Mouse (Mus musculus) hindbrain, postnatal 0 days (tissue): ENCODE results near the gene Dag1. TPM values are rescaled to one million over a fixed set of nuclear protein-coding genes. Genes with fewer than 3 reads are reported as not detected.

ENCODE experiments used
- ATAC-seq: fragments of 200-750 bp; cut with Nextera tagmentation; 2 replicates; pipeline ENCODE4 v1.8.0; 2017; ENCODE audit warnings: mild to moderate bottlenecking, moderate TSS enrichment, moderate library complexity
- DNase-seq: peaks from one replicate; pipeline ENCODE4 v3.0.0-alpha.2; 2015; ENCODE audit warnings: low spot score
- H3K27ac ChIP-seq: fragments of 300-500 bp; sonication (generic); 2 replicates; pipeline ENCODE4 v1.5.1; 2014; ENCODE audit warnings: mild to moderate bottlenecking
- H3K27me3 ChIP-seq: fragments of 300-500 bp; sonication (generic); 2 replicates; pipeline ENCODE4 v1.6.1; 2014; ENCODE audit warnings: low read length, mixed read lengths; ENCODE audit not compliant: insufficient read depth
- H3K36me3 ChIP-seq: fragments of 300-500 bp; sonication (generic); 2 replicates; pipeline ENCODE4 v1.6.1; 2014; ENCODE audit warnings: low read length, mixed read lengths; ENCODE audit not compliant: insufficient read depth
- H3K4me1 ChIP-seq: fragments of 300-500 bp; sonication (generic); 2 replicates; pipeline ENCODE4 v1.6.1; 2014; ENCODE audit warnings: antibody characterized with exemption, low read length, mixed read lengths; ENCODE audit not compliant: insufficient read depth
- H3K4me2 ChIP-seq: fragments of 300-500 bp; sonication (generic); 2 replicates; pipeline ENCODE4 v1.6.1; 2014; ENCODE audit warnings: low read depth, mild to moderate bottlenecking, low read length, moderate library complexity, mixed read lengths
- H3K4me3 ChIP-seq: fragments of 300-500 bp; sonication (generic); 2 replicates; pipeline ENCODE4 v1.5.1; 2014; ENCODE audit warnings: low read length
- H3K9ac ChIP-seq: fragments of 300-500 bp; sonication (generic); replicated peaks from 2 replicates; pipeline ENCODE4 v1.6.1; 2014; ENCODE audit warnings: mild to moderate bottlenecking, low read length, moderate library complexity, mixed read lengths
- H3K9me3 ChIP-seq: fragments of 300-500 bp; sonication (generic); 2 replicates; pipeline ENCODE4 v1.6.1; 2016; ENCODE audit warnings: low read length, mixed read lengths
- CTCF ChIP-seq: IDR thresholded peaks from 2 replicates; pipeline ENCODE4 v1.5.1; 2016; ENCODE audit warnings: antibody characterized with exemption, control low read depth, low read depth
- WGBS: fragments of 180-500 bp; shearing (Covaris S2); extraction: QIAGEN DNeasy Blood & Tissue Kit; methylation state at CpG from one replicate; pipeline ENCODE4 v1.1.7; 2014; 5-methylcytosine and 5-hydroxymethylcytosine counted together
- polyA plus RNA-seq: library from polyadenylated mRNA; unstranded; fragments of >200 nt; fragmentation: Nextera tagmentation; extraction: Ambion mirVana; gene quantifications from 2 replicates; pipeline ENCODE4 v1.2.1, GENCODE M21; 2015
- total RNA-seq: library from RNA; depleted of rRNA; stranded (reverse); fragments of >200 nt; gene quantifications from 2 replicates; pipeline ENCODE4 v1.2.3, GENCODE M21; 2014

The Dag1 gene
- total and polyA plus RNA-seq, 2 experiments from 2014 or later = 76.3 to 127 TPM

- no peak for ATAC-seq
- Histone ChIP-seq H3K4me3 (no peak overlapping the region), H3K27me3 (no peaks in the 10 kb centered on the region), H3K27ac (no peak overlapping the region), H3K4me2 (no peak overlapping the region), H3K4me1 (peaks cover 4% of the 10 kb centered on the region; the same call in 1 of the 2 replicates), H3K9ac (no peak overlapping the region), H3K9me3 (no peaks in the 10 kb centered on the region), H3K36me3 (no peaks in the 10 kb centered on the region)
- no peak for DNase-seq
- WGBS = 71% methylated on average over 19 of the region's 19 CpGs
- TF ChIP-seq CTCF = no peak
Measured at GRCm38 (mm10) chr9:108175116-108175838, 88.5 kb downstream of the Dag1 start.

GRCm38 (mm10) chr9:108172777-108173350, 90.9 kb downstream of the Dag1 start:
- no peaks in the 10 kb centered on the region for H3K9me3 ChIP-seq
- peaks cover 4% of the 10 kb centered on the region; the same call in 1 of the 2 replicates for H3K4me1 ChIP-seq
- no peak overlapping the region for H3K4me2 ChIP-seq
- DNase-seq = peak; percentile 53
- TF ChIP-seq CTCF = no peak
- WGBS = 61% methylated on average over 5 of the region's 5 CpGs
- H3K27ac ChIP-seq = no peak overlapping the region
- peak; percentile 59; the same call in 1 of the 2 replicates for ATAC-seq
- no peaks in the 10 kb centered on the region for H3K27me3 ChIP-seq
- H3K36me3 ChIP-seq = no peaks in the 10 kb centered on the region
- no peak overlapping the region for H3K4me3 ChIP-seq
- no peak overlapping the region for H3K9ac ChIP-seq

- Histone ChIP-seq H3K9ac (no peak overlapping the region), H3K4me2 (no peak overlapping the region), H3K4me3 (no peak overlapping the region), H3K27me3 (no peaks in the 10 kb centered on the region), H3K9me3 (no peaks in the 10 kb centered on the region), H3K27ac (no peak overlapping the region), H3K4me1 (peaks cover 4% of the 10 kb centered on the region; the same call in 1 of the 2 replicates), H3K36me3 (no peaks in the 10 kb centered on the region)
- ATAC-seq = no peak
- no peak for TF ChIP-seq CTCF
- WGBS = 71% methylated on average over 10 of the region's 10 CpGs
- no peak for DNase-seq
Measured at GRCm38 (mm10) chr9:108169751-108170150, 94.0 kb downstream of the Dag1 start.

- Histone ChIP-seq H3K27me3 (no peaks in the 10 kb centered on the region), H3K9me3 (no peaks in the 10 kb centered on the region), H3K9ac (no peak overlapping the region), H3K4me2 (no peak overlapping the region), H3K36me3 (no peaks in the 10 kb centered on the region), H3K4me3 (no peak overlapping the region), H3K4me1 (no peaks in the 10 kb centered on the region; the same call in 1 of the 2 replicates), H3K27ac (no peak overlapping the region)
- no peak for DNase-seq
- ATAC-seq = no peak
- TF ChIP-seq CTCF = no peak
- 42% methylated on average over 8 of the region's 8 CpGs for WGBS
Measured at GRCm38 (mm10) chr9:108165143-108165542, 98.6 kb downstream of the Dag1 start.

- Histone ChIP-seq H3K9ac (no peak overlapping the region), H3K4me2 (no peak overlapping the region), H3K27ac (no peak overlapping the region), H3K36me3 (no peaks in the 10 kb centered on the region), H3K9me3 (no peaks in the 10 kb centered on the region), H3K4me3 (no peak overlapping the region), H3K4me1 (no peaks in the 10 kb centered on the region), H3K27me3 (no peaks in the 10 kb centered on the region)
- TF ChIP-seq CTCF = no peak
- ATAC-seq (no peak), DNase-seq (no peak)
- 62% methylated on average over 16 of the region's 16 CpGs for WGBS
Measured at GRCm38 (mm10) chr9:108163646-108164284, 100.0 kb downstream of the Dag1 start.

GRCm38 (mm10) chr9:108157891-108158290, 105.9 kb downstream of the Dag1 start:
- no peak for TF ChIP-seq CTCF
- Histone ChIP-seq H3K27ac (no peak overlapping the region), H3K9ac (no peak overlapping the region), H3K4me2 (no peak overlapping the region), H3K4me3 (no peak overlapping the region), H3K36me3 (no peaks in the 10 kb centered on the region), H3K4me1 (no peaks in the 10 kb centered on the region), H3K9me3 (no peaks in the 10 kb centered on the region), H3K27me3 (no peaks in the 10 kb centered on the region)
- DNase-seq = no peak
- 70% methylated on average over 7 of the region's 7 CpGs for WGBS
- no peak for ATAC-seq

- Histone ChIP-seq H3K27me3 (no peaks in the 10 kb centered on the region), H3K4me3 (no peak overlapping the region), H3K36me3 (no peaks in the 10 kb centered on the region), H3K4me2 (no peak overlapping the region), H3K9ac (no peak overlapping the region), H3K27ac (no peak overlapping the region), H3K9me3 (no peaks in the 10 kb centered on the region), H3K4me1 (no peaks in the 10 kb centered on the region)
- 81% methylated on average over 6 of the region's 6 CpGs for WGBS
- no peak for DNase-seq
- no peak for TF ChIP-seq CTCF
- no peak for ATAC-seq
Measured at GRCm38 (mm10) chr9:108157451-108157850, 106.3 kb downstream of the Dag1 start.
